Mouse (Mus musculus): Measurements from ENCODE around the gene Gm5617. TPM values are rescaled to one million over a fixed set of nuclear protein-coding genes. Genes with fewer than 3 reads are reported as not detected.
A peak's percentile ranks its signal among the peaks of the same experiment; 100 is the strongest.
"Not testable (repeated sequence)": the region's sequence is repeated elsewhere in the genome, so short reads cannot be mapped to it uniquely, and the experiment has no call there.

The Gm5617 gene
- polyA plus RNA-seq (2016; fragmentation: Nextera tagmentation; extraction: Ambion mirVana) = 21.1 and 25.1 TPM in 2 replicates

DNA sequence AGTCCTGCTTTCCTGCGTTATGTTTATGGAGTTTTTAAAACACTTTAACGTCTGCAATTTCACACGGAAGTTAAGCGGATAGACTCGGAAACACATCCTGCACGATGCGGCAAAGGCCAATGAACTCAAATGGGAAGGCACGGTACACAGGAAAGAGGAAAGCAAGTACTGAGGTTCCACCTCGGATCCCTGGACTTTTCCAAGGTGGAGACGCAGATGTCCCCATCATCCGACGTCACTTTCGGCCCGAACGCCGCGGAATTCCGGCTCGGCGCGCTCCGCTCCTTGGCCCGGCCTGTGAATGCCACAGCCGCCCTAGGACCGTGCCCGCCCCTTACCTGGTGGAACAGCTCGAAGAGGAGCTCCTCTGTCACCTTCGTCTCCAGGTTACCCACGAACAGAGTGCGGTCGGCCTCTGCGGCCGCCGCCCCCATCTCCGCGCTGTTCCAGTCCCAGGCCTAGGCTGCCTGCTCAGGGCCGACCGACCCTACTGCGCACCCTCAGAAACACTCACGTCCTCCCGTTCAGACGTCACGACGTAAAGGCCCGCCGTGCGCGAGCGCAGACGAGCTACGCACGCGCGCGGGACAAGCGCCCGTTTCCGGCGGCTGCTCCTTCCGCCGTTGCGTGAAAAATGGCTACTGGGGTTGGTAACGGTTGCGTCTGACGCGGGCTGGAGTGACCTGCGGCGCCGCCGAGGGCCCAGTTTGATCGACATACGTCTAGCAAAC, at the start of gene Gm5617, which contains the start of gene Rbm7:
TSS of gene Gm5617 (plus strand) at position 626 of the 731 bp plus-strand sequence.
TSS of gene Rbm7 (minus strand) at position 483 of the 731 bp plus-strand sequence.
- WGBS = under 1% methylated on average over 72 of the region's 72 CpGs
- DNase-seq (ENCODE audit: low spot score) = peak; percentile 97
- Histone ChIP-seq H3K4me3 (peak within 1 kb of the TSS; percentile 95), H3K4me1 (peaks cover 17% of the 10 kb centered on the region; the same call in 1 of the 2 replicates), H3K27me3 (ENCODE audit: insufficient read depth, poor library complexity, severe bottlenecking) (no peaks in the 10 kb centered on the region), H3K27ac (peak within 1 kb of the TSS; percentile 90), H3K36me3 (peaks cover 36% of the 10 kb centered on the region), H3K9me3 (no peaks in the 10 kb centered on the region)

DNA sequence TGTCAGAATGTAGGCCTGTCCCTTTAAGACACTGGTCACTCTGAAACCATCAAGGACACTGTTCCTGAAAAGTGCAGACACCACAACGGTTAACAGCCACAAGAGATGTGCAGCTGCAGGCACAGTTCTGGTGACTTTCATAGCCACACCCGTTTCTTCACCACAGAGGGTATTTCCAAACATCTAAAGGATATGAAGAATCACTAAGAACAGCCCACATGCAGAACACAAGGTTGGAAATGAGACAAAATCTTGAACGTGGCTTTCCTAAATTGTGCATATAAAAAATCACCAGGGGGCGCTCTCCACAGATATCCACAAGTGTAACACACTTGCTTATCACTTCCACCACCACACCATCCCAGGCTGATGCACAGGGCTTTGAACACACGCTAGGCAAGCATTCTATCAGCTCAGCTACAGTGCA, 47.4 kb upstream of the Gm5617 start:
- Histone ChIP-seq H3K27ac (no peak overlapping the region), H3K4me3 (no peak overlapping the region), H3K4me1 (no peaks in the 10 kb centered on the region), H3K9me3 (no peaks in the 10 kb centered on the region), H3K27me3 (ENCODE audit: insufficient read depth, poor library complexity, severe bottlenecking) (no peaks in the 10 kb centered on the region), H3K36me3 (no peaks in the 10 kb centered on the region)
- no peak for DNase-seq (ENCODE audit: low spot score)
- WGBS = 37% methylated on average over 5 of the region's 5 CpGs

DNA sequence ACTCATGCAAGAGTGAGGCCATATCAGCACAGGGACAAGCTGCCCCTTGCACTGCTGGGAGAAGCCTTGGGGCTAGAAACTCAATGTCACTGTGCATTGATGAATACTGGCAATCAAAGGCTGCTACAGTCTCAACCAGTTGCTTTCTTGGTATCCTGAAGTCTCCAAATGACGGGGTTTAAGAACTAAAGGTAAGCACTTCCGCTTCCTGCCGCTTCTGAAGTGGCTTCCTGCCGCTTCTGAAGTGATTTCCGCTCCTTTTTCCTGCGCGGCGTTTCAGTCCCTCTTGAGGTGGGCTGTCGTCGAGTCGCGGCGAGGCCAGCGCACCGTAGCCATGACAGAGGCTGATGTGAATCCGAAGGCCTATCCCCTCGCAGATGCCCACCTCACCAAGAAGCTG, 45.2 kb upstream of the Gm5617 start:
- no peak for DNase-seq (ENCODE audit: low spot score)
- no peaks in the 10 kb centered on the region for H3K9me3 ChIP-seq
- no peaks in the 10 kb centered on the region for H3K4me1 ChIP-seq
- 88% methylated on average over 17 of the region's 17 CpGs for WGBS
- no peaks in the 10 kb centered on the region for H3K27me3 ChIP-seq (ENCODE audit: insufficient read depth, poor library complexity, severe bottlenecking)
- H3K4me3 ChIP-seq = no peak overlapping the region
- no peak overlapping the region for H3K27ac ChIP-seq
- H3K36me3 ChIP-seq = no peaks in the 10 kb centered on the region

DNA sequence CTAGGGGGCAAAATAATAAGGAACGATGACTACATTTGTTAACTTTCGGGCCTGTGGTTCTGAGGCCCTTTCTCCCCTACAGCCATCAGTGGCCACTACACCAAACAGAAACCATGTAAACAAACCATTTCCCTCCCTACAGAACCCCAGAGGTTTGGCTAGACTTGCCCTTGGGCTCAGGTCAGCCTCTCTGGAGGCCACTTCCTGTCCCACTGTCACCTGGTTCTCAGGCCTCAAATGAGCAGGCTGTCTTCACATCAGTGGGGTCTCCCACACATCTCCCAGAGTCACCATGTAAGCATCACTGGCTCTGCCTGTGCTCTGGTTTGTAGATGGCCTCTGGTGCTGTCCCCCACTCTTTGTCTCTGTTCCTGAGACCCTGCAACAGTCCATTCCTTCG, 39.3 kb upstream of the Gm5617 start:
- 83% methylated on average over 3 of the region's 3 CpGs for WGBS
- no peak overlapping the region for H3K4me3 ChIP-seq
- DNase-seq (ENCODE audit: low spot score) = no peak
- no peaks in the 10 kb centered on the region for H3K36me3 ChIP-seq
- no peaks in the 10 kb centered on the region for H3K27me3 ChIP-seq (ENCODE audit: insufficient read depth, poor library complexity, severe bottlenecking)
- no peaks in the 10 kb centered on the region for H3K9me3 ChIP-seq
- no peaks in the 10 kb centered on the region for H3K4me1 ChIP-seq
- no peak overlapping the region for H3K27ac ChIP-seq

DNA sequence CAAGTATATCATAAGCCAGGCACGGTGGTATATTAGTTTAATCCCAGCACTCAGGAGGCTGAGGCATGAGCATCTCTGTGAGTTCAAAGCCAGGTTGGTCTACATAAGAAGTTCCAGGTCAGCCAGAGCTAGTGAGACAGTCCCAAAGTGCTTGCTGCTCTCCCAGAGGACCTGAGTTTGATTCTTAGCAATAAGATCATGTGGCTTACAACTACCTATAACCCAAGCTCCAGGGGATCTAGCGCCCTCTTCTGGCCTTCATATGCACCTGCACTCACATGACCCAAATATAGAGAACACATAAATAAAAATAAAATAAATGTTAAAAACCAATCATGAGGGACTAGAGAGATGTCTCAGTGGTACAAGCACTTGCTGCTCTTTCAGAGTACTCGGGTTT, 36.4 kb upstream of the Gm5617 start:
- no peak overlapping the region for H3K27ac ChIP-seq
- DNase-seq (ENCODE audit: low spot score) = no peak
- no peak overlapping the region for H3K4me3 ChIP-seq
- no peaks in the 10 kb centered on the region for H3K27me3 ChIP-seq (ENCODE audit: insufficient read depth, poor library complexity, severe bottlenecking)
- no peaks in the 10 kb centered on the region for H3K9me3 ChIP-seq
- WGBS = 57% methylated on average over 3 of the region's 3 CpGs
- no peaks in the 10 kb centered on the region for H3K36me3 ChIP-seq
- no peaks in the 10 kb centered on the region for H3K4me1 ChIP-seq

DNA sequence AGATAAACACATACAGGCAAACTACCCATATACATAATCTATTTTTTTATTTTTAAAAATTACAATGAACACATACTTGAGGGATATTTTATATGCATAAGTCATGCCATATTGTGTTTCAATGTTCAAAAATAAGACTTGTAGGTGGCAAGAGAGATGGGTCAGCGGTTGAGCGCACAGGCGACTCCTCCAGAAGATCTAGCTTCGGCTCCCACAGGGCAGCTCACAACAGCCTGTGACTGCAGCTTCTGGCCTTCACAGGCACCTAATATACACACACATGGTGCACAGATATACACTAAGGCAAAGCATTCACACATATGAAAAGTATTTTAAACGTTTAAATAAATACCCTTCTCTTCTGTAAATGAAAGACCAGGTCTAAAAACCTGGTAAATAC, 35.9 kb upstream of the Gm5617 start:
- no peaks in the 10 kb centered on the region for H3K9me3 ChIP-seq
- no peak overlapping the region for H3K27ac ChIP-seq
- no peaks in the 10 kb centered on the region for H3K4me1 ChIP-seq
- DNase-seq (ENCODE audit: low spot score) = no peak
- H3K36me3 ChIP-seq = no peaks in the 10 kb centered on the region
- no peak overlapping the region for H3K4me3 ChIP-seq
- 90% methylated on average over 5 of the region's 5 CpGs for WGBS
- no peaks in the 10 kb centered on the region for H3K27me3 ChIP-seq (ENCODE audit: insufficient read depth, poor library complexity, severe bottlenecking)

DNA sequence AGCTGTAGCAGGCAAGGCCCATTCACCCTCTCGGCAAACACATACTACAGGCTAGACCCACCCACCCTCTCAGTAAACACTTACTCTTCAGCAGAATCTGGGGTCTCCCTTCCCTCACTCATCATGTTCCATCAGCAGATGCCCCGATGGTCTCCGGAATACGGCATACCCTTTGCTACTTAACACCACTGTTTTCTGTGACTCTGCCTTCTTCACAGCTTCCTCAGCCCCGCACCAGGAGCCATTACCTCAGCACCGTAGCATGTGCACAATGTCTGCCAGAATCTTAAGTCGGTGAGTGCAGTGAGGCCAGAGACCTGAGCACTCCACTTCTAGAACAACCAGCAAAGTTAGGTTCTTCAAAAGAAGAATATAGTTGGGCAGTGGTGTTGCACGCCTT, 34.5 kb upstream of the Gm5617 start:
- Histone ChIP-seq H3K4me3 (no peak overlapping the region), H3K36me3 (peaks cover 4% of the 10 kb centered on the region; the same call in 1 of the 2 replicates), H3K4me1 (no peaks in the 10 kb centered on the region), H3K27ac (no peak overlapping the region), H3K27me3 (ENCODE audit: insufficient read depth, poor library complexity, severe bottlenecking) (no peaks in the 10 kb centered on the region), H3K9me3 (no peaks in the 10 kb centered on the region)
- 89% methylated on average over 8 of the region's 8 CpGs for WGBS
- no peak for DNase-seq (ENCODE audit: low spot score)

DNA sequence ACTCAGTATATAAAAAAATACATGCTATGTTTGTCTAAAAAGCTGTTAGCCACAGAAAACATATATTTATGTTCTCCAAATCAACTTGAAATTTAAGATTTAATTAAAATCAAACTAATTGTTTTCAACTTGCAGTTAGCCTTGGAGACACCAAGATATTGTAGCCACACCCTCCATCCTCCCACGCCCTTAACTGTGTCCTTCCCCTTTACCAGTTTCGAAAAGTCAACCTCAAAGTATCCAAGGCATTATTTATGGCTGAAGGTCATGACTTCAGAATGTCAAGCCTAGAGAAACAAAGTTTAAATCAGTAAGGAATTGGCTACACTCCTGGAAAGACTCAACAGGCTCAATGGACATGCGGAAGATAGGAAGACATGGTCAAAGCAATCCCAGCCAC, 33.7 kb upstream of the Gm5617 start:
- Histone ChIP-seq H3K27me3 (ENCODE audit: insufficient read depth, poor library complexity, severe bottlenecking) (no peaks in the 10 kb centered on the region), H3K4me3 (no peak overlapping the region), H3K27ac (no peak overlapping the region), H3K9me3 (no peaks in the 10 kb centered on the region), H3K4me1 (no peaks in the 10 kb centered on the region), H3K36me3 (peaks cover 8% of the 10 kb centered on the region)
- 90% methylated on average over 3 of the region's 3 CpGs for WGBS
- DNase-seq (ENCODE audit: low spot score) = no peak

DNA sequence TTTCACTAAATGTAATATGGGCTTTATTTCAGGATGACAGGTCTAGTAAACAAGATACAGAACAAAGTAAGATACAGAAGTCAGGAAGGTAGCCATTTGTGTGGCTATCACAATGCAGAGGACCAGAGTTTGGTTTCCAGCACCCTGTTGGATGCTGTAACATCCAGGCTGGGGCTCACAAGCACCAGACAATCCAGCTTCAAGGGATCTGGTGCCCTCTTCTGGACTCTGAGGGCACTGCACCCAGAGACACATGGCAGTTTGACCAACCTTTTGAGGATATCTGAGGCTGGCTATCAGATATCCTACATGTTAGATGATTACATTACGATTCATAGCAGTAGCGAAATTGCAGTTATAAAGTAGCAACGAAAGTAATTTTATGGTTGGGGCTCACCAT, 29.6 kb upstream of the Gm5617 start:
- no peaks in the 10 kb centered on the region for H3K27me3 ChIP-seq (ENCODE audit: insufficient read depth, poor library complexity, severe bottlenecking)
- no peaks in the 10 kb centered on the region for H3K9me3 ChIP-seq
- H3K27ac ChIP-seq = no peak overlapping the region
- H3K4me1 ChIP-seq = no peaks in the 10 kb centered on the region
- H3K36me3 ChIP-seq = peaks cover 30% of the 10 kb centered on the region
- no peak for DNase-seq (ENCODE audit: low spot score)
- H3K4me3 ChIP-seq = no peak overlapping the region
- 97% methylated on average over 3 of the region's 3 CpGs for WGBS

DNA sequence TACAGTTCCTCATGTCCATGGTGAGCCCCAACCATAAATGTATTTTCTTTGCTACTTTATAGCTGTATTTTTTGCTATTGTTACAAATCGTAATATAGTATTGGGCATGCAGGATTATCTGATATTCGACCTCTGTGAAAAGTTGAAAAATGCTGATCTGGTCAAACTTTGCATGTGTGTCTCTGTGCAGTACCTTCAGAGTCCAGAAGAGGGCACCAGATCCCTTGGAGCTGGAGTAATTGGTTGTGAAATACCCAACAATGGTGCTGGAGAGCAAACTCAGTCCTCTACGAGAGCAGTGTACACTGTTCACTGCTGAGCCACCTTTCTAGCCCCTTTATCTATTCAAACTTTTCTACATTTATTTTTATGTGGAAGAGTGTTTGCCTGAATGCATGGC, 28.4 kb upstream of the Gm5617 start:
- no peak overlapping the region for H3K4me3 ChIP-seq
- H3K9me3 ChIP-seq = no peaks in the 10 kb centered on the region
- peaks cover 40% of the 10 kb centered on the region for H3K36me3 ChIP-seq
- WGBS = 62% methylated on average over 3 of the region's 3 CpGs
- H3K27ac ChIP-seq = no peak overlapping the region
- no peak for DNase-seq (ENCODE audit: low spot score)
- H3K4me1 ChIP-seq = no peaks in the 10 kb centered on the region
- H3K27me3 ChIP-seq (ENCODE audit: insufficient read depth, poor library complexity, severe bottlenecking) = no peaks in the 10 kb centered on the region

DNA sequence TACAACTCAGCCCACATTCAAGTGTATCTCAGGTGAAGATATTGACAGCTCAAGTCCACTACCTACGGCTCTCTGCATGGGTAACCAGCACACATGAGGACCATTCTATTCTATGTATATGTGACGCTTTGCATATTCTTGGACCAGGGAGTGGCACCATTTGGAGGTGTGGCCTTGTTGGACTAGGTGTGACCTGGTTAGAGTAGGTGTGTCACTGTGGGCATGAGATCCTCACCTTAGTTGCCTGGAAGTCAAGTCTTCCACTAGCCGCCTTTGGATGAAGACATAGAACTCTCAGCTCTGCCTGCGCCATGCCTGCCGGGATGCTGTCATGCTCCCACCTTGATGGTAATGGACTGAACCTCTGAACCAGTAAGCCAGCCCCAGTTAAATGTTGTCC, 27.8 kb upstream of the Gm5617 start:
- not testable (repeated sequence) for H3K27me3 ChIP-seq (ENCODE audit: insufficient read depth, poor library complexity, severe bottlenecking); H3K27ac ChIP-seq; DNase-seq (ENCODE audit: low spot score); H3K4me1 ChIP-seq; H3K9me3 ChIP-seq; H3K4me3 ChIP-seq
- peaks cover 45% of the 10 kb centered on the region for H3K36me3 ChIP-seq
- WGBS = 93% methylated on average over 5 of the region's 5 CpGs

DNA sequence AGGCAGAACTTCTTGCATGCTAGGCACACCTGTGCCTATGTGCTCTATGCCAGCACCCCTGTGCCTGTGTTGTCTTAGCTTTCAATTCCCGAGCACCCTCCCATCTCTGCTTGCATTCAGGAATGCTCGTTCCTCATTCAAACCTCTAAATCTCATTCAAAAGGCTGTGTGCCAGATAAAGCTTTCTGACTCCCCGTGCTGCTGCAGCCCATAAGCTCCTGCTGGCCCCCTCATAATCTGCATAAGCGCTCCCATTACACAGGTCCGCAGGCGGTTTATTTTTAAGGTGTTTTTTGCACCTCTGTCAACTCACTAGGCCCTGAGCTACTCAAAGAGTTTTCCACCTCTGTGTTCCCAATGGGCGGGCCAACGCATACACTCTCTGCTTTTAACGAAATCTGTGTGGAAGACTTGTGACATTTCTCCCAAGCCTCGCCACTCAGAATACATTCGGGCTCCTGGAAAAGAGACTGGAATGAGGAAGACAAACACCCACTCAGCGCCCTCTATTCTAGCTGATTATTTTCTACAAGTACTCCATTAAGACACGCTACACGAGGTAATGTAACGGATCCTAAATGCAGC, 22.7 kb upstream of the Gm5617 start:
- 88% methylated on average over 15 of the region's 15 CpGs for WGBS
- DNase-seq (ENCODE audit: low spot score) = no peak
- H3K9me3 ChIP-seq = no peaks in the 10 kb centered on the region
- no peaks in the 10 kb centered on the region for H3K27me3 ChIP-seq (ENCODE audit: insufficient read depth, poor library complexity, severe bottlenecking)
- H3K27ac ChIP-seq = no peak overlapping the region
- no peaks in the 10 kb centered on the region for H3K4me1 ChIP-seq
- H3K4me3 ChIP-seq = no peak overlapping the region
- peaks cover 58% of the 10 kb centered on the region for H3K36me3 ChIP-seq

DNA sequence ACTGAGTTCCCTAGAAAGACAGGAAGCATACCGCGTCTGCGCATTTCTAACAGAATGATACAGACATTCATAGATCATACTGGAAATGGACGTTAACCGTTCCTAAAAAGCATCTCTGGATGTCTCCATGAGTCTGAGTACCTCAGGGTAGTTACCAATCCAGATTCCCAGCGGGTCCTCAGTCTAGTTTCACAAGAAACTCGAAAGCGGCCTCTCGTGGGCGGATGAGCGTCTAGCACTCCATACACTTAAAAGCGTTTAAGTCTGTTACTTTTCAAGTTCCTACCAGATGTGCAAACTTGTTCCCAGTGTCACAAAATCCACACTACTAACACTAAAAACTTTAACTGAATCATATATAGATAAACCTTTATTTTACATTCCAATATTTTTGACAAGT, 22.1 kb upstream of the Gm5617 start:
- H3K9me3 ChIP-seq = no peaks in the 10 kb centered on the region
- no peak for DNase-seq (ENCODE audit: low spot score)
- no peaks in the 10 kb centered on the region for H3K27me3 ChIP-seq (ENCODE audit: insufficient read depth, poor library complexity, severe bottlenecking)
- peaks cover 58% of the 10 kb centered on the region for H3K36me3 ChIP-seq
- H3K4me1 ChIP-seq = no peaks in the 10 kb centered on the region
- H3K27ac ChIP-seq = no peak overlapping the region
- WGBS = 94% methylated on average over 12 of the region's 12 CpGs
- no peak overlapping the region for H3K4me3 ChIP-seq

Measured in heart, embryonic 10.5 days (tissue).